In genomic region chr4:152476427-152477023, GRCm38 (mm10) we compare ENCODE assay signal across 8 mouse cellular contexts. TPM values are rescaled to one million over a fixed set of nuclear protein-coding genes. Genes with fewer than 3 reads are reported as not detected.
A peak's percentile ranks its signal among the peaks of the same experiment; 100 is the strongest.
DNase-seq lines count a peak whose midpoint lies in the region; TF ChIP-seq lines count a peak whose summit lies in the region.

Nphp4 (plus strand) TSS chr4:152476706.

- H3K27ac ChIP-seq in brown adipose tissue, adult 24 weeks (replicated peaks; ENCODE audit: low read depth, low read length), result no peak within 1 kb of the TSS
- peak within 1 kb of the TSS; percentile 98 for H3K27ac ChIP-seq in forebrain, embryonic 10.5 days

- intact Hi-C loops in gastrocnemius, postnatal 14 days (cut with DNase I; ENCODE audit: low total_unique reads), result no loop called here

- H3K27me3 ChIP-seq in forebrain, embryonic 10.5 days (ENCODE audit: poor library complexity, severe bottlenecking), result peaks cover 29% of the 10 kb centered on the region
- H3K27me3 ChIP-seq in myocyte (ENCODE audit: control insufficient read depth, insufficient read depth, insufficient read length), result no peaks in the 10 kb centered on the region

- TF ChIP-seq POLR2A in lung, adult 2 months (IDR thresholded peaks at IDR 0.05; ENCODE audit: borderline replicate concordance, extremely low read depth, low read depth, low read length), result no peak
- TF ChIP-seq POLR2A in myocyte (IDR thresholded peaks at IDR 0.05; ENCODE audit: insufficient read length, low read depth), result no peak

- H3K4me3 ChIP-seq in lung, adult 2 months (replicated peaks; ENCODE audit: extremely low read depth, low read depth, low read length), result peak within 1 kb of the TSS; percentile 97
- H3K4me3 ChIP-seq in brown adipose tissue, adult 24 weeks (ENCODE audit: insufficient read depth, low read depth, low read length), result peak within 1 kb of the TSS; percentile 96
- H3K4me3 ChIP-seq in forebrain, embryonic 10.5 days, result peak within 1 kb of the TSS; percentile 66
- peak within 1 kb of the TSS; percentile 52 for H3K4me3 ChIP-seq in myocyte

- no peaks in the 10 kb centered on the region for H3K4me1 ChIP-seq in lung, adult 2 months (ENCODE audit: control insufficient read depth, insufficient read depth, low read length)
- H3K4me1 ChIP-seq in brown adipose tissue, adult 24 weeks (ENCODE audit: control insufficient read depth, insufficient read depth, insufficient read length, low read length), result no peaks in the 10 kb centered on the region; the same call in 1 of the 2 replicates
- H3K4me1 ChIP-seq in forebrain, embryonic 10.5 days, result peaks cover 28% of the 10 kb centered on the region

- DNase-seq in lung, adult 2 months, result no peak
- no peak for DNase-seq in lung, postnatal 4 days
- DNase-seq in forebrain, embryonic 10.5 days (ENCODE audit: extremely low spot score, low spot score), result no peak
- peak in 1 of 2 experiments; percentile 49 for DNase-seq in left cerebral cortex, adult 8-10 months (ENCODE audit: low spot score in 2 of 2)
- no peak for DNase-seq in gastrocnemius, postnatal 14 days
- DNase-seq in testis, postnatal 14 days (ENCODE audit: low spot score), result no peak

- peaks cover 14% of the 10 kb centered on the region for H3K9me3 ChIP-seq in forebrain, embryonic 10.5 days

- peak within 1 kb of the TSS; percentile 77 for H3ac ChIP-seq in myocyte (ENCODE audit: control insufficient read depth, insufficient read length)

- 2% methylated on average over 18 of the region's 18 CpGs for WGBS in lung, adult 2 months
- 2% methylated on average over 18 of the region's 18 CpGs for WGBS in forebrain, embryonic 10.5 days

- TF ChIP-seq CTCF in lung, adult 2 months (IDR thresholded peaks at IDR 0.05; ENCODE audit: insufficient read depth, low read length), result no peak

- H3K36me3 ChIP-seq in forebrain, embryonic 10.5 days (replicated peaks), result peaks cover 10% of the 10 kb centered on the region; the same call in 1 of the 2 replicates
- no peaks in the 10 kb centered on the region for H3K36me3 ChIP-seq in myocyte (ENCODE audit: control insufficient read depth, insufficient read depth)

- H3K79me2 ChIP-seq in myocyte (ENCODE audit: control insufficient read depth, insufficient read depth), result no peaks in the 10 kb centered on the region

- H3K4me2 ChIP-seq in myocyte (ENCODE audit: low read depth), result peak within 1 kb of the TSS; percentile 56

TF ChIP-seq in myocyte, 11 proteins besides CTCF, POLR2A, EP300 and RAD21:
- no peak for TF ChIP-seq SRF (IDR thresholded peaks at IDR 0.05; ENCODE audit: control insufficient read depth, insufficient read length, low read depth)
- no peak for TF ChIP-seq E2F4 (IDR thresholded peaks at IDR 0.05; ENCODE audit: insufficient read depth)
- no peak for TF ChIP-seq MAX (IDR thresholded peaks at IDR 0.05; ENCODE audit: low read depth)
- no peak for TF ChIP-seq MYOG (IDR thresholded peaks at IDR 0.05; ENCODE audit: control insufficient read depth in 1 of 3, insufficient read depth in 1 of 3, insufficient read length in 2 of 3, low read depth in 2 of 3)
TF ChIP-seq in myocyte: peak in this region for 0.

RNA-seq across cellular contexts. Expression of gene Nphp4, which starts in this region (rescaled TPM):
- 3.1 and 3.8 TPM in 2 replicates for polyA plus RNA-seq in lung, adult 2 months (2012; rRNA removed)
- not detected in 2 replicates for polyA plus RNA-seq in brown adipose tissue, adult 24 weeks (2012; ENCODE audit: insufficient read depth, insufficient read length, missing spikeins)
- 6.5 TPM in 2 replicates for polyA plus RNA-seq in forebrain, embryonic 10.5 days (2016; fragmentation: Nextera tagmentation; extraction: Ambion mirVana)
- 10 to 100 TPM; 19.9 to 25.5 (median 22.3) TPM for total RNA-seq in left cerebral cortex, adult 8-10 months (2022)
- 2.3 TPM for polyA plus RNA-seq in myocyte (2012; fragmentation: generic; extraction: Trizol)
- 1 to 10 TPM; 1.2 to 1.3 TPM for total RNA-seq in gastrocnemius, postnatal 14 days (2021)

Comparison
In these comparisons a context has a peak if more than half of its experiments do, and no peak if none do; other contexts are left out.
1. RNA of gene Nphp4 (total RNA-seq): 19.9 to 25.5 TPM in left cerebral cortex, adult 8-10 months; 1.2 to 1.3 TPM in gastrocnemius, postnatal 14 days; every median in the first group is over 4 times any median in the second.
2. Peak in every context shown above with its lines, with median percentiles within 50 percentile points of each other: H3K4me3 ChIP-seq.